Mouse (Mus musculus) forebrain, embryonic 14.5 days (tissue): ENCODE results near the gene Zfp68. TPM values are rescaled to one million over a fixed set of nuclear protein-coding genes. Genes with fewer than 3 reads are reported as not detected.

Source experiments
- ATAC-seq: fragments of 200-750 bp; cut with Nextera tagmentation; 2 replicates; pipeline ENCODE4 v1.8.0; 2017; ENCODE audit warnings: mild to moderate bottlenecking, moderate library complexity
- DNase-seq: peaks from one replicate; pipeline ENCODE4 v3.0.0-alpha.2; 2015; ENCODE audit warnings: low spot score
- H3K27ac ChIP-seq: fragments of 300-500 bp; sonication (generic); 2 replicates; pipeline ENCODE4 v1.5.1; 2014; ENCODE audit warnings: low read depth, mild to moderate bottlenecking, control low read depth, low read length, moderate library complexity
- H3K27me3 ChIP-seq: fragments of 300-500 bp; sonication (generic); replicated peaks from 2 replicates; pipeline ENCODE4 v1.6.1; 2014; ENCODE audit warnings: low read length, control low read depth, mixed read lengths; ENCODE audit not compliant: control insufficient read depth, insufficient read depth
- H3K36me3 ChIP-seq: fragments of 300-500 bp; sonication (generic); 2 replicates; pipeline ENCODE4 v1.6.1; 2014; ENCODE audit warnings: low read length, control low read depth; ENCODE audit not compliant: control insufficient read depth, insufficient read depth
- H3K4me1 ChIP-seq: fragments of 300-500 bp; sonication (generic); 2 replicates; pipeline ENCODE4 v1.6.1; 2014; ENCODE audit warnings: antibody characterized with exemption, low read length, control low read depth; ENCODE audit not compliant: control insufficient read depth, insufficient read depth
- H3K4me2 ChIP-seq: fragments of 300-500 bp; sonication (generic); 2 replicates; pipeline ENCODE4 v1.6.1; 2014; ENCODE audit warnings: mild to moderate bottlenecking, control low read depth, low read length
- H3K4me3 ChIP-seq: fragments of 300-500 bp; sonication (generic); 2 replicates; pipeline ENCODE4 v1.5.1; 2014; ENCODE audit warnings: low read depth, low read length, control low read depth
- H3K9ac ChIP-seq: fragments of 300-500 bp; sonication (generic); 2 replicates; pipeline ENCODE4 v1.6.1; 2014; ENCODE audit warnings: mild to moderate bottlenecking, low read length, control low read depth, moderate library complexity
- H3K9me3 ChIP-seq: fragments of 300-500 bp; sonication (generic); replicated peaks from 2 replicates; pipeline ENCODE4 v1.6.1; 2016; ENCODE audit warnings: low read length, control low read depth, mixed read lengths; ENCODE audit not compliant: control insufficient read depth
- WGBS: fragments of 180-500 bp; shearing (Covaris S2); extraction: QIAGEN DNeasy Blood & Tissue Kit; methylation state at CpG from one replicate; pipeline ENCODE4 v1.1.7; 2014; 5-methylcytosine and 5-hydroxymethylcytosine counted together
- polyA plus RNA-seq: library from polyadenylated mRNA; unstranded; fragments of >200 nt; fragmentation: Nextera tagmentation; extraction: Ambion mirVana; gene quantifications from 2 replicates; pipeline ENCODE4 v1.2.1, GENCODE M21; 2014

Gene Zfp68
- polyA plus RNA-seq: 122 and 144 TPM in 2 replicates

DNA sequence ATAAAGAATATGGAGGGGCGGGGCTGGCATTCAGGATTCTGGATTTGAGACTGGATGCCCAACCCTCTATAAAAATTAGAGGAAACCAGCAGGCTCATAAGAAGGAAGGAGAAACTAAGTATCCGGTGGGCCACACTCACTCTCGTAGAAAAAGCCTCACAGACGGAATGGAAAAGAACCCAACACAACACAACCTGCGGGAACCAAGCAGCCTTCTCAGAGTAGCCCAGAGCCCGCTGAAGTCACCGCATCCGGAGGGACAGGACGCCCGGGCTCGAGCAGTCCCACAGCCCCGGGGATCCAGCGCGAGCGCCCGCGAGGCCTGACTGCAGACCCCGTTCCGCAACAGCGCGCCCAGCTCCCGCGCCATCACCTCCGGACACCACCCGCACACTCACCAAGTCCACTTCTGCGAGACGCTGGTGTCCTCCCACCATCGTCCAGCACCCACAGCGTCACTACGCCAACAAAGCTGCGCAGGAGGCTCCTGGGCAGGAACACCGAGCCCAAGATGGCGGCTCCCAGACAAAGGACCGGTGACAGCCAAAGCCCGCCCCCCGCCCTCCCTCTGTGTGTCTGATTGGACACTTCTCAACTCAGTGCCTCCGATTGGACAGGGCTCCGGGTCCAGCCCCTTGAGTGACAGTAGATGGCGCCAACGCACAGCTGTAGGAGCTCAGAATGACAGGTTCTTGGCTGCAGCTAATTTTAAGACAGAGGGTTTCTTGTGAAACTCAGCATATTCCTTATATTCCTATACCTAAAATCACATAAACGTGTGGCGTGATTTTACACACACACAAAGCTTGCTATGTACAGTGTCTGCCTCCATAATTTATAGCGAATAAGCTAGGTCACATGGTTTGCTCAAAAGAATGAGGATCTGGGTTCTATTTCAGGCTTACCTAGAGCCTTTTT is at the start of gene Zfp68:
Zfp68 (minus strand) TSS at position 551 of the 918 bp plus-strand sequence.
- Histone ChIP-seq H3K27me3 (no peaks in the 10 kb centered on the region), H3K27ac (peak within 1 kb of the TSS; percentile 93), H3K9me3 (peaks cover 30% of the 10 kb centered on the region), H3K36me3 (peaks cover 39% of the 10 kb centered on the region), H3K4me2 (peak within 1 kb of the TSS; percentile 54), H3K4me1 (peaks cover 13% of the 10 kb centered on the region), H3K9ac (peak within 1 kb of the TSS; percentile 76), H3K4me3 (peak within 1 kb of the TSS; percentile 48)
- ATAC-seq: peak; percentile 95
- peak; percentile 99 for DNase-seq
- WGBS: under 1% methylated on average over 41 of the region's 43 CpGs

DNA sequence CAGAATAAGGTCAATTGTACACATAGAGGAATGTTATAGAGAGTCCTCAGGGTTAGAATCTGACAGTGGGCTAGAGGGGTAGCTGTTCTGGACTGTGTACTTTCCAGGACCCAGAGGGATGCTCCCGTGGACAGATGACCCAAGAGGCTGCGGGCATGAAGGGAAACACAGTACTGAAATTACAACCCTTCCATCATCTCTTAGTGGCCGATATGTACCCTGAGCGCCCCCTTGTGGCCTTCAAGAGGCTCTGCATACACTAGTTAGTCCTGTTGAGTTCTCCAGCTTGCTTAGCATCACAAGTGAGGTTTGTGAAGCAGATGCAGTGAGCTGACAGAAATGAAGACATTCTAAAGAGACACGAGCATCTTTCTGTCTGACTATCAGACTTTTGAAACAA is 39.4 kb upstream of the Zfp68 start:
- Histone ChIP-seq H3K36me3 (no peaks in the 10 kb centered on the region), H3K27me3 (no peaks in the 10 kb centered on the region), H3K4me2 (no peak overlapping the region), H3K4me3 (no peak overlapping the region), H3K27ac (no peak overlapping the region), H3K4me1 (no peaks in the 10 kb centered on the region), H3K9ac (no peak overlapping the region), H3K9me3 (no peaks in the 10 kb centered on the region)
- 12% methylated on average over 5 of the region's 5 CpGs for WGBS
- DNase-seq: peak; percentile 78
- 0 out of 2 replicates have a peak, but pooled peaks have one; percentile 32 for ATAC-seq

DNA sequence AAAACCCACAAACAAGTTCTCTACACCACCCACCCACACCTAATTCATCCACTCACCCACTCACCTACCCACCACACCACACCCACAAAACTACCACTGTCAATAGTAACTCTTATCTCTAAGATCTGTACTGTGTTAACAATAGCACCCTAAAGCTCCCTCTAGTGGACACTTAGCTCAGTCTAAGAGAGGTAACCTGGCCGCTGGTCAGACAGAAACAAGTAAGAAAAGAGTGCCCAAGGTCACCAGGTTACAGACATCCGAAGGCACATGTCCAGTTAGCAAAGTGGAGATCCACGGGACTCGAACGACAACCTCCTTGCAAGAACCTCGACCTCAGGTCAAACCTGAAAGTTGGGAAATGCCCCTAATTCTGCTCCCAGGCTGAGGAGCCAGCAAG is 38.3 kb upstream of the Zfp68 start:
- DNase-seq: peak; percentile 84
- H3K36me3 ChIP-seq: no peaks in the 10 kb centered on the region
- H3K27ac ChIP-seq: no peak overlapping the region
- H3K4me3 ChIP-seq: no peak overlapping the region
- H3K9ac ChIP-seq: no peak overlapping the region
- no peak overlapping the region for H3K4me2 ChIP-seq
- H3K27me3 ChIP-seq: no peaks in the 10 kb centered on the region
- ATAC-seq: peak; percentile 57; the same call in 1 of the 2 replicates
- no peaks in the 10 kb centered on the region for H3K4me1 ChIP-seq
- no peaks in the 10 kb centered on the region for H3K9me3 ChIP-seq
- WGBS: 35% methylated on average over 6 of the region's 6 CpGs

DNA sequence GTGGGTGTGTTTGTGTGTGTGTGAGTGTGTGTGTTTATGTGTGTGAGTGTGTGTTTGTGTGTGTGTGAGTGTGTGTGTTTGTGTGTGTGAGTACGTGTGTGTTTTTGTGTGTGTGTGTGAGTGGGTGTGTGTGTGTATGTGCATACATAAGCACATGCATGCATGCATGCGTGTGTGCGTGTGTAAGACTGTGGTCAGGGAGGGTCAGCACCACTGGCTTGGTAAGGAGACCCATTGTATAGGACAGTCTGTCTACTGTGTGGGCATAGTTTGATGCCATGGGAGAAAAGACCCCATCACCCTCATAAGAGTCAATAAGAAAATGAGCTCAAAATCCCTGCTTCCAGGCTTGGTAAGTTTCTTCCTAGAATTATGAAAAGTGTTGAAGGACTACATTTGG is 37.8 kb upstream of the Zfp68 start:
- no peak overlapping the region for H3K4me2 ChIP-seq
- no peak overlapping the region for H3K4me3 ChIP-seq
- WGBS: 90% methylated on average over 3 of the region's 3 CpGs
- ATAC-seq (no peak), DNase-seq (no peak)
- no peak overlapping the region for H3K27ac ChIP-seq
- H3K27me3 ChIP-seq: no peaks in the 10 kb centered on the region
- no peaks in the 10 kb centered on the region for H3K4me1 ChIP-seq
- H3K9ac ChIP-seq: no peak overlapping the region
- H3K9me3 ChIP-seq: no peaks in the 10 kb centered on the region
- no peaks in the 10 kb centered on the region for H3K36me3 ChIP-seq

DNA sequence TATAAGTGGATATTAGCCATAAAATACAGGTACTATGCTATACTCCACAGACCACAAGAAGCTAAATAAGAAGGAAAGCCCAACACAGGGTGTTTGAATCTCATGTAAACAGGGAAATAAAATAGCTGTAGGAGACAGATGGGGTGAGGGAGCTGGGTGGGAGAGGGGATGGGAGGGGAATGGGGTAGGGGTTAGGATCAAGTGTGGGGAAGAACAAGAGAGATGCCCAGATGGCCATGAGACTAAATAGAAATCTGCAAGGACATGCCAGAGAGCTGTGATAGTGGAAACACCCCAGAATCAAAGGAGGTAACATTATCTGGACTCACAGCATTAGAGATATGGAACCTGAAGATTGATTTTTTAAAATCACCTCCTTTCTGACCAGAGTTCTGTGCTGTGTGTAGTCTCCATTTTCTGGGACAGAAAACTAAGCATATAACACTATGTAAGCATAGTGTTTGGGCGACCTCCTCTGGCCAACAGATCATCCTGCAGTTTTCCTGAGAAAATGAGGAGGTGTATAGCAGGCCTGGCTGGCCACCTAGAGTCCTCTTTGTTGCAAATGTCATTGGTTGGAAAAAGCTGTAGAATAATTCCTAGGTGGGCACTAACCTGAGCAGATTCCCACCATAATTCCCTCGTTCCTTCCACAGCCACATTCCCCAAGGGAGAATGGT is 37.1 kb upstream of the Zfp68 start:
- peak; percentile 81; the same call in 1 of the 2 replicates for ATAC-seq
- H3K9ac ChIP-seq: no peak overlapping the region
- no peak overlapping the region for H3K27ac ChIP-seq
- H3K9me3 ChIP-seq: no peaks in the 10 kb centered on the region
- no peak overlapping the region for H3K4me2 ChIP-seq
- H3K27me3 ChIP-seq: no peaks in the 10 kb centered on the region
- no peaks in the 10 kb centered on the region for H3K4me1 ChIP-seq
- no peak overlapping the region for H3K4me3 ChIP-seq
- peak; percentile 81 for DNase-seq
- WGBS: 20% methylated on average over 2 of the region's 2 CpGs
- H3K36me3 ChIP-seq: no peaks in the 10 kb centered on the region

DNA sequence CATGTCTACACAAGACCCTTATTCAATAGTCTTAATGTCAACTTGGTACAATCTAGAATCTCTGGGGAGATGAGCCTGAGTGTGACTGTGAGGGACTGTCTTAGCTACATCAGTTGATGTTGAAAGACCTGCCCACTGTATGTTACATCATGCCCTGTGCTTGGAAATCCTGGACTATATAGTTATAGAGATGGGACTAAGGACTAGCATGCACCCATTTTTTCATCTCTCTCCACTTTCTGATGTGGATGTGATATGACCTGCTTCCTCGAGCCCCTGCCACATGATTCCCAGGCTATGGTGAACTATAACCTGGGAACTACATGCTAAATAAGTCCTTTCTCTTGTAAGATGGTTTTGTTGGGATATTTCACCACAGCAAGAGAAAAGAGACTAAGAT is 33.4 kb upstream of the Zfp68 start:
- no peaks in the 10 kb centered on the region for H3K27me3 ChIP-seq
- H3K4me2 ChIP-seq: no peak overlapping the region
- ATAC-seq (no peak), DNase-seq (no peak)
- H3K27ac ChIP-seq: no peak overlapping the region
- no peak overlapping the region for H3K9ac ChIP-seq
- 86% methylated on average over 1 of the region's 1 CpGs for WGBS
- peaks cover 19% of the 10 kb centered on the region for H3K36me3 ChIP-seq
- no peaks in the 10 kb centered on the region for H3K9me3 ChIP-seq
- no peak overlapping the region for H3K4me3 ChIP-seq
- no peaks in the 10 kb centered on the region for H3K4me1 ChIP-seq

DNA sequence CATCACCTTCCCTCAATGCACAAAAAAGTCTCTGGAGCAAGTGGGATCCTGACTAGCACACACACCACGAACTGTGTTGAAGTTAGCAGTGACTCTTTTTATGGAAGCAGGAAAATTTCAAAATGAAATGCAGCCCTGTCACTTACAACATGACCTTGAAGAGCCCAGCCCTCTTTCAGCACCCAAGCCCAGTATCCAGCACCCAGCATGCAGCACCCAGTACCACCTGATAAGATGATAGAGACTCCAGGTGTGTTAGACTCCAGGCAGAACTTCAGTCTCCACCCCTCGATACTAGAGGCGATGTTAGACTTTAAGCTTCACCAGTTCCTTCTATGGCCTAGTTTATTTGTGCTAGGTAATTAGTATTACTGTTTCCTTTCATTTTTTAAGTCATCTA is 22.2 kb upstream of the Zfp68 start:
- Histone ChIP-seq H3K36me3 (peaks cover 71% of the 10 kb centered on the region), H3K27me3 (no peaks in the 10 kb centered on the region), H3K4me3 (no peak overlapping the region), H3K4me2 (no peak overlapping the region), H3K27ac (no peak overlapping the region), H3K9ac (no peak overlapping the region), H3K9me3 (no peaks in the 10 kb centered on the region), H3K4me1 (no peaks in the 10 kb centered on the region)
- WGBS: 93% methylated on average over 3 of the region's 3 CpGs
- ATAC-seq: no peak
- DNase-seq: no peak

DNA sequence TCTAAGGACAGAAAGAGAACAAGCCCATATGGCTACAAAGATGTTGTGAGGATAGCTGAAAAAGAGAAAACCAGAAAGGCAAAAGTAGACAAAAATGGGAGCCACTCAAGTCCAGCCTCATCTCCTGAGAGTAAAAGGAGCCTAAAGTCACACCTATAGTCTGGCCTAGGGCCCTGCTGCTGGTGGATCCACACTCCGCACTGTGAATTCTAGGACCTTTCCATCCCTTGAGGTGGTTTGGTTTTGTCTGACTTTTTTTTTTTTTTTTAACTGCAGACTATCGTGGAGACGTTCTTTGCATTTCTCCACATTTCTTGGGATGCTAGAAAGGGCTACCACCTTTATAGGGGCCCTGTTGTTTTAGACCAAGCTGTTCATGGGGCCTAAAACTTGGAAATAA is 21.5 kb upstream of the Zfp68 start:
- peaks cover 71% of the 10 kb centered on the region for H3K36me3 ChIP-seq
- 95% methylated on average over 3 of the region's 3 CpGs for WGBS
- no peak overlapping the region for H3K4me2 ChIP-seq
- no peaks in the 10 kb centered on the region for H3K9me3 ChIP-seq
- H3K9ac ChIP-seq: no peak overlapping the region
- no peaks in the 10 kb centered on the region for H3K27me3 ChIP-seq
- H3K4me1 ChIP-seq: no peaks in the 10 kb centered on the region
- H3K27ac ChIP-seq: no peak overlapping the region
- H3K4me3 ChIP-seq: no peak overlapping the region
- ATAC-seq (no peak), DNase-seq (no peak)

DNA sequence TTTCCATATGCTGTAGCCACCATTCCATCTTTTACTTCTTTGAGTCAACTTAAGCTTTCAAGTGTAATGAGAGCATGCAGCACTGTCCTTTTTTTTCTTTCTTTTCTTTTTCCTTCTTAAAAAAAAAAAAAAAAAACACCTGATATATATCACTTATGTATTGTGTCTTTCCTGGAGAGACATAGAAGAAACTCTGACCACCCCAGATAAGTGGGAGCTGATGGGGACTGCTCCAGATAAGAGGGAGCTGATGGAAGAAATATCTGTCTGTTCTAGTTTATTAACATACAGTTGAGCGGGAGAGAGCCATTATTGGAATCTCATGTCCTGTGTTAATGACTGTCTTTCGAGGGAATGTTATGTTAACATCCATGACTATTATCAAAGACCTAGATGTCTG is 16.9 kb upstream of the Zfp68 start:
- Histone ChIP-seq H3K27me3 (no peaks in the 10 kb centered on the region), H3K4me2 (no peak overlapping the region), H3K36me3 (peaks cover 51% of the 10 kb centered on the region), H3K9me3 (no peaks in the 10 kb centered on the region), H3K9ac (no peak overlapping the region), H3K4me1 (no peaks in the 10 kb centered on the region), H3K27ac (no peak overlapping the region), H3K4me3 (no peak overlapping the region)
- ATAC-seq (no peak), DNase-seq (no peak)
- WGBS: 93% methylated on average over 2 of the region's 2 CpGs
